Mouse (Mus musculus): ENCODE measurements around the gene Cers3. TPM values are rescaled to one million over a fixed set of nuclear protein-coding genes. Genes with fewer than 3 reads are reported as not detected.
A peak's percentile ranks its signal among the peaks of the same experiment; 100 is the strongest.

The Cers3 gene
- polyA plus RNA-seq, 1 experiment from 2014 or later, result 7.8 TPM

GRCm38 (mm10) chr7:66734993-66735392, 8.3 kb upstream of the Cers3 start:
- H3K27me3 ChIP-seq, result no peaks in the 10 kb centered on the region
- no peak overlapping the region for H3K27ac ChIP-seq
- no peaks in the 10 kb centered on the region for H3K9me3 ChIP-seq
- no peak overlapping the region for H3K9ac ChIP-seq
- no peaks in the 10 kb centered on the region for H3K36me3 ChIP-seq
- H3K4me1 ChIP-seq, result no peaks in the 10 kb centered on the region
- no peak for ATAC-seq (ENCODE audit: insufficient number of reproducible peaks, insufficient read depth, low FRiP score, low TSS enrichment, low read depth)
- no peak overlapping the region for H3K4me3 ChIP-seq
- no peak overlapping the region for H3K4me2 ChIP-seq
- 84% methylated on average over 6 of the region's 6 CpGs for WGBS

DNA sequence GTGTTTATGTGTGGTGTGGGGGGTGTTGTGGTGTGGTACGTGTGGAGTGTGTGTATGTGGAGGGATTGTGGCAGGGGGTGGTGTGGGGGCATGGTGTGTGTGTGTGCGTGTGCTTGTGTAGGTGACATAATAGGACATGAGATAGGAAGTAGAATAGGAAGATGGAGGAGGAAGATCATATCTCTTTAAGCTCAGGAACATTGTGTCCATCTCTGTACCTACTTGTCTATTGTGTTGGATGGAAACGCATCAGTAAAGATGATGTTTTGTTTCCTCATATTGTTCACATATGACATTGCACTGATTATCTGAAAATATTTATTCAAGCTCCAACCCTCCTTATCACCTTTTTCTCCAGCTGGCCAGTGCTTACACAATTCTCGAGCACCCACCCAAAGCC, 5.9 kb upstream of the Cers3 start:
- 79% methylated on average over 4 of the region's 4 CpGs for WGBS
- Histone ChIP-seq H3K27ac (no peak overlapping the region), H3K36me3 (no peaks in the 10 kb centered on the region), H3K4me2 (no peak overlapping the region), H3K9me3 (no peaks in the 10 kb centered on the region), H3K4me1 (no peaks in the 10 kb centered on the region), H3K27me3 (no peaks in the 10 kb centered on the region), H3K9ac (no peak overlapping the region), H3K4me3 (no peak overlapping the region)
- no peak for ATAC-seq (ENCODE audit: insufficient number of reproducible peaks, insufficient read depth, low FRiP score, low TSS enrichment, low read depth)

DNA sequence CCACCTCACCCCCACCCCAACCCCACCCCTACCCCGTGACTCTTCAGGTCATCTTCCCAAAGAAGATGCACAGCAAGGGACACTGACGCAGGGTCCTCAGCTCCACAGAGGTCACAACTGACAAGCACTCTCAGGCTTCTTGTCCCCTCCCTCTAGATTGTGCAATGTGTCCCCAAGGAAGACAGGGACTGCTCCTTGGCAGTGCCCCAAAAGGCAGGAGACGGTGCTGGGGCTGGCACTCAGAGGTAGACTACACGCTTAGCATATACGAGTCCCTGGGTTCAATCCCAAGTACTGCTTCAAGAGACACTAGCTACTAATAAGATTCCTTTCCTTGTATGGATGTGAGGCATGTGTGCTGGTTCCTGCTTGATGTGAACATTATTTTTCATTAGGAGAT, 2.3 kb upstream of the Cers3 start:
- Histone ChIP-seq H3K9ac (no peak overlapping the region), H3K4me2 (no peak overlapping the region), H3K9me3 (no peaks in the 10 kb centered on the region), H3K4me1 (0 out of 2 replicates have a peak, but pooled peaks cover 3% of the 10 kb centered on the region), H3K36me3 (no peaks in the 10 kb centered on the region), H3K27me3 (no peaks in the 10 kb centered on the region), H3K27ac (no peak overlapping the region), H3K4me3 (no peak overlapping the region)
- no peak for ATAC-seq (ENCODE audit: insufficient number of reproducible peaks, insufficient read depth, low FRiP score, low TSS enrichment, low read depth)
- WGBS, result 87% methylated on average over 5 of the region's 5 CpGs

- ATAC-seq (ENCODE audit: insufficient number of reproducible peaks, insufficient read depth, low FRiP score, low TSS enrichment, low read depth), result no peak
- Histone ChIP-seq H3K36me3 (no peaks in the 10 kb centered on the region), H3K9me3 (no peaks in the 10 kb centered on the region), H3K4me2 (no peak overlapping the region), H3K4me1 (0 out of 2 replicates have a peak, but pooled peaks cover 3% of the 10 kb centered on the region), H3K27ac (no peak overlapping the region), H3K27me3 (no peaks in the 10 kb centered on the region), H3K4me3 (no peak overlapping the region), H3K9ac (no peak overlapping the region)
- 79% methylated on average over 8 of the region's 8 CpGs for WGBS
Observed at GRCm38 (mm10) chr7:66741412-66741811, 1.9 kb upstream of the Cers3 start.

DNA sequence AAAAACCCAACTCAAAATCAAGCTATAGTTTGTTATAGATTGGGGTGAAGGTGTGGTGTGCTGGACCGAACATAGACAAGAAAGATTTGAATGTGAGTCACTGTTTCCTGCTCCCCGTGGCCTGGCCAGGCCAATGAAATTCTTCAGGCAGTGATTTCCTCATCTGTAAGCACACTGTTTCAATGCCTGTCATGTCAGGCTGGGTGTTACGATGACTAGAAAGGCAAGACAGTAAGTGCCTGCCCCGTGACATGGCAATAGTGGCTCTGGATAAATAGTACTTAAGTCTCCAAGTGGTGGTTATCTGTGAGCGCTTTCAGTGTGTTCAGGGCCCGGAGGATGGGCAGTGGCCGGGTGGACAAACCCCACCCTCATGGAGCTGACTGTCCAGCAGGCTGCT, 3.7 kb downstream of the Cers3 start:
- 80% methylated on average over 7 of the region's 7 CpGs for WGBS

DNA sequence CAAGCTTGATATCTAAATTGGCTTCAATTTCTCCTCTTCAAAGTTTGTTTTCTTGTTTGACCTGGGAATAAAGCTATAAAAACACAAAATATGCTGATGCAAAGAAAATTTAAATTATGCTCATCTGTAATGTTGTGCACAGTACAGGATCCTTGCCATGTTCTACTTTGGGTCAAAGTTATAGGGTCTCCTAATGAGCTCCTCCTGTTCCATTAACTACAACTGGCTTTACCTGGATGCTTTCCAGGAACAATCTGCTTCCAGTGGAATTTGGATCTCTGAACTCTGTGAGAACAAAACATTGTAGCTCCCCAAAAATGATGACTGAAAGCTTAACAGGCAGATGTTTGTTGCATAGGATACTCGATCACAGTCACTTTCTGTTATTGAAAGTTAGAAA, 6.7 kb downstream of the Cers3 start:
- WGBS, result 65% methylated on average over 1 of the region's 1 CpGs

More for the DNA sequence above, 3.7 kb downstream of the Cers3 start:
- Histone ChIP-seq H3K4me3 (no peak overlapping the region), H3K36me3 (no peaks in the 10 kb centered on the region), H3K4me1 (0 out of 2 replicates have a peak, but pooled peaks cover 3% of the 10 kb centered on the region), H3K9me3 (no peaks in the 10 kb centered on the region), H3K9ac (no peak overlapping the region), H3K4me2 (no peak overlapping the region), H3K27ac (no peak overlapping the region), H3K27me3 (no peaks in the 10 kb centered on the region)
- ATAC-seq (ENCODE audit: insufficient number of reproducible peaks, insufficient read depth, low FRiP score, low TSS enrichment, low read depth), result no peak

DNA sequence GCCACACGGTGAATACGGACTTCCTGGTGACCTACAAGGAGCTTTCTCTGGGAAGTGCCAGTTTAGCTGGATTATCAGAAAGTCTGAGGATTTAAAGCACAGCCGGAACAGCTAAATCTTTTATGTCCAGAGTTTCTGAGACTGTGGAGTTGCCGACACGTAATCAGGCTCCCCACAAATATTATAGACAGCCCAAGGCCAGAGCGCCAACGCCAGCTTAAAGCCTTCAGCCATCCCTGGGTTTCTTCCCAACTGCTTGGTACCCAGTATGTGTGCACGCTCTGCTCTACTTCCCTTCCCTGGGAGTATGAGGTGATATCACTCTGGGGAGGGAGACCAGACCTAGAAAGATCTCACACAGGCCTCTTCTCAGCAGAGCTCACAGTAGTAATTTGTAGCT, 10.5 kb downstream of the Cers3 start:
- Histone ChIP-seq H3K27ac (no peak overlapping the region), H3K27me3 (no peaks in the 10 kb centered on the region), H3K4me3 (no peak overlapping the region), H3K9me3 (no peaks in the 10 kb centered on the region), H3K4me1 (peaks cover 18% of the 10 kb centered on the region; the same call in 1 of the 2 replicates), H3K4me2 (no peak overlapping the region), H3K9ac (no peak overlapping the region), H3K36me3 (no peaks in the 10 kb centered on the region)
- WGBS, result 79% methylated on average over 8 of the region's 8 CpGs
- no peak for ATAC-seq (ENCODE audit: insufficient number of reproducible peaks, insufficient read depth, low FRiP score, low TSS enrichment, low read depth)

More for the DNA sequence above, 6.7 kb downstream of the Cers3 start:
- Histone ChIP-seq H3K4me2 (no peak overlapping the region), H3K9ac (no peak overlapping the region), H3K27ac (no peak overlapping the region), H3K4me3 (no peak overlapping the region), H3K27me3 (no peaks in the 10 kb centered on the region), H3K4me1 (0 out of 2 replicates have a peak, but pooled peaks cover 8% of the 10 kb centered on the region), H3K36me3 (no peaks in the 10 kb centered on the region), H3K9me3 (no peaks in the 10 kb centered on the region)
- no peak for ATAC-seq (ENCODE audit: insufficient number of reproducible peaks, insufficient read depth, low FRiP score, low TSS enrichment, low read depth)

- WGBS, result 80% methylated on average over 7 of the region's 7 CpGs
- no peaks in the 10 kb centered on the region for H3K36me3 ChIP-seq
- no peak overlapping the region for H3K9ac ChIP-seq
- no peak overlapping the region for H3K4me2 ChIP-seq
- H3K4me3 ChIP-seq, result no peak overlapping the region
- no peaks in the 10 kb centered on the region for H3K27me3 ChIP-seq
- no peak overlapping the region for H3K27ac ChIP-seq
- H3K9me3 ChIP-seq, result no peaks in the 10 kb centered on the region
- no peak for ATAC-seq (ENCODE audit: insufficient number of reproducible peaks, insufficient read depth, low FRiP score, low TSS enrichment, low read depth)
- peaks cover 18% of the 10 kb centered on the region; the same call in 1 of the 2 replicates for H3K4me1 ChIP-seq
Observed at GRCm38 (mm10) chr7:66755611-66756010, 12.3 kb downstream of the Cers3 start.

DNA sequence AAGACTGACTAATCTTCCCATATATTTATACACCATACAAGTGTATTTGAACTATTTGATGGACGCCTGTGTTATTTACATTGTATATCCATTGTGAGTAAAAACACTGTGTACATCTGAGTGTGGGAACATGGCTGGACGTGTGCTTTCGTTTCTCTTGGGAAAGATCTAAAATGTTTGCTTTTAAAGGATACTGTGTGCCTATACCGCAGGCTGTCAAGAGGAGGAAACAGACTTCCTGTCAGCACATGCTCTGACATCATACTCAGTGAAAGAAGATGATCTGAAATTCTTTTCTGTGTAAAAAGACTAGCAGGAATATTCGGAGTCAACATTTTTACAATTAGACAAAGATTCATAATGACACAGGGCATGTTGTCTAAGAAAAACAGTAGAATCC, 26.6 kb downstream of the Cers3 start:
- 0 out of 2 replicates have a peak, but pooled peaks cover 4% of the 10 kb centered on the region for H3K4me1 ChIP-seq
- peak overlapping the region; percentile 56; the same call in 1 of the 2 replicates for H3K27ac ChIP-seq
- no peaks in the 10 kb centered on the region for H3K9me3 ChIP-seq
- H3K9ac ChIP-seq, result no peak overlapping the region
- H3K27me3 ChIP-seq, result no peaks in the 10 kb centered on the region
- no peak overlapping the region for H3K4me2 ChIP-seq
- ATAC-seq (ENCODE audit: insufficient number of reproducible peaks, insufficient read depth, low FRiP score, low TSS enrichment, low read depth), result no peak
- no peaks in the 10 kb centered on the region for H3K36me3 ChIP-seq
- WGBS, result 57% methylated on average over 5 of the region's 5 CpGs
- H3K4me3 ChIP-seq, result no peak overlapping the region

DNA sequence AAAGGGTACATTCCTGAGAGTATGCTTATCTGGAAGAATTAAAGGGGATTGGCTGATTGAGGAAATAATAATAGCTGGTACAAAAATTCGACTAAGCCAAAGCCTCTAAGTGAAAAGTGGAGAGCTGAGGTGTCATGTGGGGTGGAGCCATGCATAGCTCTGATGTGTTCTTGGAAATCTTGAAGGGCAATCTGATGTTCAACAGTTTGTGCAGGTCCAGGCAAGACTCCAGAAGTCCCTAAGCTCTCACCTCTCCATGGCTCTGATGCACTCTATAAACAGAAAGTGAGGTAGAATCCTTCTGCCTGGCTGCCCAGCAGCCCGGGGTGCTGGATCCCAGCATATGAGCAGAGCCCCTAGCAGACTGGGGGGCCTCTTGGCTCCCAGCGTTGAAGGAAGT, 27.4 kb downstream of the Cers3 start:
- H3K27ac ChIP-seq, result no peak overlapping the region
- H3K4me3 ChIP-seq, result no peak overlapping the region
- 0 out of 2 replicates have a peak, but pooled peaks cover 4% of the 10 kb centered on the region for H3K4me1 ChIP-seq
- H3K9me3 ChIP-seq, result no peaks in the 10 kb centered on the region
- H3K27me3 ChIP-seq, result no peaks in the 10 kb centered on the region
- no peaks in the 10 kb centered on the region for H3K36me3 ChIP-seq
- ATAC-seq (ENCODE audit: insufficient number of reproducible peaks, insufficient read depth, low FRiP score, low TSS enrichment, low read depth), result no peak
- no peak overlapping the region for H3K9ac ChIP-seq
- 68% methylated on average over 3 of the region's 3 CpGs for WGBS
- peak overlapping the region; percentile 9; the same call in 1 of the 2 replicates for H3K4me2 ChIP-seq

GRCm38 (mm10) chr7:66771252-66771651, 27.9 kb downstream of the Cers3 start:
- Histone ChIP-seq H3K9ac (no peak overlapping the region), H3K4me3 (no peak overlapping the region), H3K4me2 (no peak overlapping the region), H3K36me3 (no peaks in the 10 kb centered on the region), H3K4me1 (0 out of 2 replicates have a peak, but pooled peaks cover 4% of the 10 kb centered on the region), H3K27ac (no peak overlapping the region), H3K27me3 (no peaks in the 10 kb centered on the region), H3K9me3 (no peaks in the 10 kb centered on the region)
- ATAC-seq (ENCODE audit: insufficient number of reproducible peaks, insufficient read depth, low FRiP score, low TSS enrichment, low read depth), result no peak
- WGBS, result 80% methylated on average over 6 of the region's 6 CpGs

DNA sequence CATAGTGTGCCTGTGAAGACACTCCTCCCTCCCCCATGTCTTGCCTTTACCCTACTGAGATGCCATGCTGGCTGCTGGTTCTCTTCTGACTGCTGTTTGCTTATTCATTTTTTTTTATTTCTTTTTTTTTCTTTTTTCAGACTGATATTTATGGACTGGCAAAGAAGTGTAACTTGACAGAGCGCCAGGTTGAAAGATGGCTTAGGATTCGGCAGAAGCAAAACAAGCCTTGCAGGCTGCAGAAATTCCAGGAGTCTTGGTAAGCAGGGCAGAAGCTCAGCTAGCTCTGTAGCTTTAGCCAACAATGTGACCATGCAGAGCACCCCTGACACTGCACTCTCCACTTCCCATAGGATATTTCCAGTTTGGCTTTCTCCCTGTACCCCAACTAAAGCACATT, 36.1 kb downstream of the Cers3 start:
- H3K4me2 ChIP-seq, result no peak overlapping the region
- no peak for ATAC-seq (ENCODE audit: insufficient number of reproducible peaks, insufficient read depth, low FRiP score, low TSS enrichment, low read depth)
- H3K4me1 ChIP-seq, result peaks cover 13% of the 10 kb centered on the region
- no peaks in the 10 kb centered on the region for H3K27me3 ChIP-seq
- WGBS, result 69% methylated on average over 2 of the region's 2 CpGs
- H3K36me3 ChIP-seq, result no peaks in the 10 kb centered on the region
- no peak overlapping the region for H3K4me3 ChIP-seq
- no peak overlapping the region for H3K27ac ChIP-seq
- no peak overlapping the region for H3K9ac ChIP-seq
- H3K9me3 ChIP-seq, result no peaks in the 10 kb centered on the region
